Mouse (Mus musculus) heart, adult 2 months (tissue): Measurements from ENCODE around the gene Gm21310.
"Not testable (repeated sequence)": the region's sequence is repeated elsewhere in the genome, so short reads cannot be mapped to it uniquely, and the experiment has no call there.

ENCODE experiments used
- CTCF ChIP-seq: fragments of 200-600 bp; IDR thresholded peaks from 2 replicates; pipeline ENCODE4 v1.8.1; 2022; ENCODE audit warnings: antibody characterized with exemption, mild to moderate bottlenecking, moderate library complexity
- EP300 ChIP-seq: fragments of 200-500 bp; IDR thresholded peaks from 2 replicates; pipeline ENCODE4 v1.6.1; 2011; ENCODE audit warnings: low read depth, low read length, control low read depth; ENCODE audit not compliant: insufficient read depth
- POLR2A ChIP-seq: fragments of 200-500 bp; IDR thresholded peaks from 2 replicates; pipeline ENCODE4 v1.6.1; 2011; ENCODE audit warnings: mild to moderate bottlenecking, low read depth, low read length, control low read depth; ENCODE audit not compliant: insufficient read depth

DNA sequence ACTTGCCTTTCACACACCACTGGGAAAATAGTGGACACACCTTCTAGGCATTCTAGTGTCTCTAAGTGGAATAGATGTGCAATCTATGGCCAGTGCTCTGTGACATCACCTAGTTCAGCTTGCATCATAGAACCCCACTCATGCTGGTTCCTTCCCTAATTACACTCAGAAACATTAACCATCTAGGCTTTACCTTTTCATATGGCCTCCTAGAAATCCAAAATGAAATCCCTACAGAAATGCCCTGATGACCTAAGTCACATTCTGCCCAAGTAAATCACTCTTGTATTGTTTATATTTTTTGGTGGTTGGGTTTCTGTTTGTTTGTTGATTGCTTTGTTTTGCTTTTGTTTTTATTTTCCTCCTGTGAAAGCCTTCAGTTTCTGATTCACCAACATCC is at the start of gene Gm21310:
- TF ChIP-seq EP300, CTCF, POLR2A: not testable (repeated sequence)
